35 mouse cellular contexts compared by ENCODE assay signal in the genomic region with DNA sequence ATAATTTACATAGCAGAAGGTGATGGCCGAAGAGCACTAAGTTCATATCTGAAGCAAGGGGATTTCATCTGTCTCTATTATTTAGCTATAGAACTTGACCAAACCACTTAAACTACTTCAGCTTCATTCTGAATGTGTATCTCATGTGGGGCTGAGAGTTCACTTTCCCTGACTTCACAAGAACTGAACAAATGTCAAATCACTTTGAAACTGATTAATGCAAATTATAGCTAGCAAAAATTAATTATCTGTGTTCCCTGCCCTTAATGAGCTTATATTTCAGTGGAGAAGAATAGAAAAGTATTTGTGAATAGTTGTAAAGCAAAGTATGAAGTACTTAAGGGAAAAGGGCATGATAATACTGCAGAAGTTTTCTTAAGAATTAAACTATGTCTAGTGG.
"Had no signal": no experiment of that assay in that cellular context is flagged by ENCODE, and none has a peak within 500 bp of the region (broad histone marks: within the 10 kb centered on the region; RNA-seq: fewer than 3 reads in every experiment).

No protein-coding gene starts in this region.

- H3K36me3 ChIP-seq: heart, embryonic 10.5 days; heart, embryonic 12.5 days; heart, embryonic 13.5 days; heart, embryonic 15.5 days; hindbrain, embryonic 10.5 days; hindbrain, embryonic 12.5 days; hindbrain, embryonic 13.5 days; hindbrain, embryonic 15.5 days; intestine, embryonic 15.5 days; kidney, embryonic 15.5 days had no signal

- DNase-seq: heart, postnatal 10 days; heart, postnatal 36 days; heart, postnatal 4 days; kidney, adult 11 months; kidney, adult 18-20 months; kidney, adult 2 months; kidney, adult 8-10 months; kidney, adult 9 months; kidney, postnatal 10 days; kidney, postnatal 14 days; kidney, postnatal 25 days; kidney, postnatal 36 days; kidney, postnatal 4 days; layer of hippocampus, adult 9-11 months; layer of hippocampus, postnatal 36 days had no signal

- H3K4me1 ChIP-seq: heart, embryonic 10.5 days; heart, embryonic 13.5 days; heart, embryonic 15.5 days; hindbrain, embryonic 10.5 days; hindbrain, embryonic 12.5 days; hindbrain, embryonic 13.5 days; hindbrain, embryonic 15.5 days; intestine, embryonic 15.5 days; kidney, embryonic 15.5 days had no signal

- H3K9ac ChIP-seq: heart, embryonic 12.5 days; heart, embryonic 13.5 days; heart, embryonic 15.5 days; hindbrain, embryonic 12.5 days; hindbrain, embryonic 13.5 days; hindbrain, embryonic 14.5 days; hindbrain, embryonic 15.5 days; intestine, embryonic 15.5 days; kidney, embryonic 15.5 days had no signal

- H3K4me2 ChIP-seq: heart, embryonic 11.5 days; heart, embryonic 12.5 days; heart, embryonic 13.5 days; heart, embryonic 15.5 days; hindbrain, embryonic 12.5 days; hindbrain, embryonic 13.5 days; hindbrain, embryonic 14.5 days; hindbrain, embryonic 15.5 days; intestine, embryonic 15.5 days; kidney, embryonic 15.5 days had no signal

- H3K27me3 ChIP-seq: heart, embryonic 12.5 days; heart, embryonic 13.5 days; heart, embryonic 15.5 days; hindbrain, embryonic 12.5 days; hindbrain, embryonic 13.5 days; hindbrain, embryonic 15.5 days; intestine, embryonic 15.5 days; kidney, embryonic 15.5 days had no signal

- H3K27ac ChIP-seq: heart, embryonic 10.5 days; heart, embryonic 13.5 days; heart, embryonic 15.5 days; hindbrain, embryonic 10.5 days; hindbrain, embryonic 12.5 days; hindbrain, embryonic 13.5 days; hindbrain, embryonic 14.5 days; hindbrain, embryonic 15.5 days; hindbrain, postnatal 0 days; intestine, embryonic 15.5 days; kidney, embryonic 15.5 days; kidney, postnatal 0 days; layer of hippocampus, adult 2 months; left cerebral cortex, adult 2 months had no signal

- ATAC-seq: hindbrain, embryonic 16.5 days; hindbrain, postnatal 0 days; inflammation-experienced regulatory T-cells, adult 6 months; intestine, embryonic 15.5 days; intestine, embryonic 16.5 days; intestine, postnatal 0 days had no signal

- H3K4me3 ChIP-seq: heart, embryonic 10.5 days; heart, embryonic 12.5 days; heart, embryonic 13.5 days; heart, embryonic 15.5 days; hindbrain, embryonic 10.5 days; hindbrain, embryonic 12.5 days; hindbrain, embryonic 13.5 days; hindbrain, embryonic 15.5 days; intestine, embryonic 15.5 days; kidney, embryonic 15.5 days; layer of hippocampus, adult 2 months; left cerebral cortex, adult 2 months had no signal

- H3K9me3 ChIP-seq: heart, embryonic 10.5 days; heart, embryonic 12.5 days; heart, embryonic 13.5 days; heart, embryonic 15.5 days; hindbrain, embryonic 10.5 days; hindbrain, embryonic 12.5 days; hindbrain, embryonic 13.5 days; hindbrain, embryonic 15.5 days; intestine, embryonic 15.5 days; kidney, embryonic 15.5 days had no signal
